Mouse (Mus musculus): ENCODE results near the gene Plp2.
"Not testable (repeated sequence)": the region's sequence is repeated elsewhere in the genome, so short reads cannot be mapped to it uniquely, and the experiment has no call there.

The Plp2 gene

GRCm38 (mm10) chrX:7670921-7671623 is at the start of gene Plp2:
TSS of gene Plp2 (minus strand) at chrX:7671390.
- DNase-seq (ENCODE audit: low spot score): peak; percentile 23

GRCm38 (mm10) chrX:7716058-7716457 is 44.9 kb upstream of the Plp2 start:
- DNase-seq (ENCODE audit: low spot score): not testable (repeated sequence)

- DNase-seq (ENCODE audit: low spot score): peak; percentile 95
Measured at GRCm38 (mm10) chrX:7714135-7714899, 43.1 kb upstream of the Plp2 start, which contains the start of gene Wdr45. TSS of gene Wdr45 (plus strand) at chrX:7714333.

DNA sequence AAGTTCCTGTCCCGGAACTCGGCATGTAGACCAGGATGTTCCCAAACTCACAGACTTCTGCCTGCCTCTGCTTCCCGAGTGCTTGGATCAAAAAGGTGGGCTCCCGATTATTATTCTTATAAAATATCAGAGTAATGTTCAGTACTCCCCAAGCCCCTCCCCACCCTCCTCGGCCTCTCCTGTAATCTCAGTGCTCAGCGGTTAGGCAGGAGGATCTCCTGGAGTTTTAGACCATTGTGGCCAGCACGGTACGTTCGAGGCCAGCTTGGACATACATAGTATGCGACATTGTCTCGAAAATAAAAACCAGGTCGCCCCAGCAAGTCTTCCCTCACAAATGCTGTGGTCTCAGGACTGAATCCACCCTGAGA is 42.6 kb upstream of the Plp2 start:
- DNase-seq (ENCODE audit: low spot score): not testable (repeated sequence)

DNA sequence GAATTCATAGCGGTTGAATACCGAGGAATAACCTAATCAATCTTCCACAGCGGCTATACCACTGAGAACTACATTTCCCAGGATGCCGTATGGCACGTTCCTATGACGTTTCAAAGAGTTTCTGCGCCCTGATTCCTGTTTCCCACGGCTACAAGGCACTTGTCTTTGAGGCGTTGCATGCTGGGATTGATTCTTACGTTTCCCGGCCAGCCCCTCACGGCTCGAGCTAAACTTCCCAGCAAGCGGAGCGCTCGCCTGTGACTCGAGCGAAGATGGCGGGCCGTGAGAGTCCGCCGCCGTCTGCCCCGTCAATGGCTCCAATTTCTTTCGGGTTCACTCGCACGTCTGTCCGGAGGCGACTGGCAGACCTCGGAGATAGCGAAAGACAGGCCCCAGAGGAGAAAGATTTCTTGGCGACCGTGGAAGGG is 25.8 kb upstream of the Plp2 start, which contains the start of gene Gpkow:
Gene Gpkow, plus strand, starts transcription at position 178 of the 428 bp plus-strand sequence.
- peak; percentile 94 for DNase-seq (ENCODE audit: low spot score)

GRCm38 (mm10) chrX:7696520-7696919 is 25.3 kb upstream of the Plp2 start:
- DNase-seq (ENCODE audit: low spot score): no peak

GRCm38 (mm10) chrX:7692862-7693261 is 21.7 kb upstream of the Plp2 start:
- peak; percentile 43 for DNase-seq (ENCODE audit: low spot score)

GRCm38 (mm10) chrX:7690486-7690885 is 19.3 kb upstream of the Plp2 start:
- DNase-seq (ENCODE audit: low spot score): no peak

GRCm38 (mm10) chrX:7688321-7688720 is 17.1 kb upstream of the Plp2 start:
- no peak for DNase-seq (ENCODE audit: low spot score)

- no peak for DNase-seq (ENCODE audit: low spot score)
Measured at GRCm38 (mm10) chrX:7680864-7681263, 9.7 kb upstream of the Plp2 start, which contains the start of gene Magix. TSS of gene Magix (minus strand) at chrX:7681251.

GRCm38 (mm10) chrX:7680057-7680412 is 8.8 kb upstream of the Plp2 start:
- no peak for DNase-seq (ENCODE audit: low spot score)

DNA sequence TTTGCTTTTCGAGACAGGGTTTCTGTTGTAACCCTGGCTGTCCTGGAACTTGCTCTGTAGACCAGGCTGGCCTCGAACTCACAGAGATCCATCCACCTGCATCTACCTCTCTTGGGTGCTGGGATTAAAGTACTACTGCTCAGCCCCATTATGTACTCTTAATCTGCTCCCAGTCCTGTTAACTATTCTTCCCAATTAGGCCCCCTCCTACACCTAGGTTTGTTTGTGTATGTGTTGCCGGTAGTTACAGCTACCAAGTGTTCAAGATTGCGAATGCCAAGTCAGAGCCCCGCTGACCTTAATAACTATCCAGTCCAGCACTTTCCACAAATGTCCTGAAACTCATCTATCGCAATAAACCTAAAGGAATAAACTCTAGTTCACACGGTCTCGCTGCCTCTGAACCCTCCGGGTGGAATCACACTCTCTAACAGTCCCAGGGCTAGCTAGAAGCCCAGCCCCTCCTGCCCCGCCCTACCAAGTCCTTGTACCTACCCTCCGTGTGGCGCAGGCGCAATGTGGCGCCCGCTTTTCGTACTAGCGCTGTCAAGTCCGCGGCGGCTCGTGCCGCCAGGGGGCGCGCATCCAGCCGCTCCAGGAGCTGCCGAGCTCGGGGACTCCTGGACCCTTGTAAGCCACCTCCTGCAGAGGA is 8.3 kb upstream of the Plp2 start:
- DNase-seq (ENCODE audit: low spot score): peak; percentile 92

- no peak for DNase-seq (ENCODE audit: low spot score)
Measured at GRCm38 (mm10) chrX:7678986-7679385, 7.8 kb upstream of the Plp2 start.

GRCm38 (mm10) chrX:7675001-7675380 is 3.8 kb upstream of the Plp2 start:
- no peak for DNase-seq (ENCODE audit: low spot score)

DNA sequence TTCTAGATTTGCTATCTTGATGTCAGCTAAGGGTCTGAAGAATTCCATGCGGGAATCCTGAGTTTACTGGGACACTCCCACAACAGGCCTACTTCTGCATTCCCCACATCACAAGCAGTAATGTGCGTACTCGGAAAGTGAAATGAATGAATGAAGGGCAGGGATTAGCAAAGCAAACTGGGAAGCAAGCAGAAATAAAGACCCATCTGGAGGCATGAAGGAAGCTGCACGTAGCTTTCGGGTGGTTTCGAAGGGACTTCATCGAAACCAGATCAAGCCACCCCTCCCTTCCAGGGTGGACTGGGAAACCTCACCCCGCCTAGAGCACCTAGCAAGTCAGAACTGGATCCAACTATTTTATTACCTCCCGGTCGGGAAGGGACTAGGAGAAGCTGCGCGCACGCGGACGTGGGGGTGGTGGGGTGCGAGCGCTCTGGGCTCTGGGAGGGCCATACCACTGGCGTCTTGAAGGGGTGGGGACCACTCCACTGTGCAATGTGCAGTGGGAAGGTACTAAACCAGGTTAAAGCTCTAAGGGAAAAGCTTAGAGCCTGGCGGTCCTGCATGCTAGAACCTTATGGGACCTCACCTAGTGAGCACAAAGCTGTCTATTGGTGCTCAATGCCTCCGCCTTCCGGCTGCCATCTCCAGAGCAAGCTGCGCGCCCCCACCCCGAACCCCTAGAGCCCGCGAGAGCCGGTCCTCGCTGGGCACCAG is 3.3 kb upstream of the Plp2 start:
- peak; percentile 21 for DNase-seq (ENCODE audit: low spot score)

DNA sequence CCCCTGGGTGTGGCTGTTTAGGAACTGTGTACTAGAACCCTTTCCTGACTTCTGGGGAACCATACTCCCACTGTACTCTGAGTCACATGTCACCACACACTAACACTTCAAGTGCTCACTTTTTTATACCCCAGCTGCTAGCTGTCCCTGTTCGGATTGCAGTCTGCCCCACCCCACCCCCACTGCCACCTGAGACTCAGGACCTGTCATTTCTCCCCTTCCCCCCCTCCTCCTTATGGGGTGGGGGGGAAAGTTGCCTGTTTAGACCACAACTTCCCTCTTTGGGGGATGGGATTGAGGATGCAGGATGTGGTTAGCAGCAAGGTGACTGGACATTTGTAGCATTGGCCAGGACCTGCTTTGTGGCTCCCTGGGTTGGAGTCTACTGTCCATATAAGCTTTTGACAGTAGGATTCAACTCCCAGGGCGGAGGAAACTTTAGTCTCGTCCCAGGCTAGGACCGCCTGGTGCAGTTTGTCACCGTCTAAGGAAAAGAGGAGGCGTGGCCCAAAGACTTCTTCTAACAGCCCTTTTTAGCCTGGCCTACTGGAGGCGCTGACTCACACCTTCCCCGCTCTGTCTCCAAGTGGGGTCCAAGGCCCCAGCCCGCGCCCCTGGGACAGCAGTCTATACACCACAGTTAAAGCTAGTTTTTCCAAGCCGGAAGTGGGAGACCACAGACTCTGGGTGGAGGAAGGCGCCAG is 2.5 kb upstream of the Plp2 start:
- peak; percentile 40 for DNase-seq (ENCODE audit: low spot score)

DNA sequence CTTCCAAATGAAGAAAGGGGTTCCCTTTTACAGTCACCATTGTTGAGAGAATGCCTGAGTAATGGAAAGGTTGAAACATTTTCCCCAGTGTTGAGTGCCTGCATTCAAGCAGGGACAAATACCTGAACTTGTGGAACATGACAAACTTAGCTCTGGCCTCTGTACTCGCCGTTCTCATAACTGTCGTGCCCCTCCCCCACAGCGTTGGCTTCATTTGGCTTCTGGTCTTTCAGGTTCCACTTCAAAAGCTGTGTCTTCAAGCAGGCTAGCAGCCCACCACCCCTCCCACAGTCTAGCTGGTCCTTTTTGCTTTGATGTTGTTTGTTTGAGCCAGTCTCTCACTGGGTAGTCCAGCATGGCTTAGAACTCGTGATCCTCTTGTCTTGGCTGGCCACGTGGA is 1.5 kb upstream of the Plp2 start:
- no peak for DNase-seq (ENCODE audit: low spot score)

GRCm38 (mm10) chrX:7670390-7670881 is 754 bp downstream of the Plp2 start:
- peak; percentile 61 for DNase-seq (ENCODE audit: low spot score)

DNA sequence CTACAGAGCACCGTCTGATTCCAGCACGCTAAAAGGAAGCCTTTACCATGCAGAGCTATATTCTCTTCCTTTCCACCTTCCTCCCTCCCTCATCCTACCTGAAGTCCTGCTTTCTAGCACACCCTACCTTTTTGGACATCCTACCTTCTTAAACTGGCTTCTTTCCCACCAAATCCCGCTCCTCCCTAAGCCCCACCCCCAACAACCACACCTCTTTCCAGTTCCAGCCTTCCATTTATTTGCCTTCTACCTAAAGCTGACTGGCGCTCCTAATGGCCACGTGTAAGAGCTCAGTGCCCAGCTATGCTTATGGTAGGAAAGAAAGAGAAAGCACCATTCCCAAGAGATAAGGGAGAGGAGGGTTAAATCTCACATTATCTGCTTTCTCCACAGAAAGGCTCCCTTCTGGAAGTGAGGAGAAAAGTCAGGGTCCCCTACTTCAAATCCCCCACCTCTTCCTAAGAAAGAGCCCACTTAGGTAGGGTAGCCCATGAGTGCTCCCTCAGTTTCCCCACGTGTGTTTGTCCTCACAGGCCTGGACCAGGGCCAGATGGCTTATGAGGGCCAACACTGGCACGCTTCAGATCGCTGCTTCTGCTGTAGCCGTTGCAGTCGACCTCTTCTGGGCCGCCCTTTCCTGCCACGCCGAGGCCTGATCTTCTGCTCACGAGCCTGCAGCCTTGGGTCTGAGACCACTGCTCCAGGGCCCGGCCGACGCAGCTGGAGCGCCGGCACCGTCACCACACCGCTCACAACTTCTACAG is 5.3 kb downstream of the Plp2 start:
- DNase-seq (ENCODE audit: low spot score): no peak

DNA sequence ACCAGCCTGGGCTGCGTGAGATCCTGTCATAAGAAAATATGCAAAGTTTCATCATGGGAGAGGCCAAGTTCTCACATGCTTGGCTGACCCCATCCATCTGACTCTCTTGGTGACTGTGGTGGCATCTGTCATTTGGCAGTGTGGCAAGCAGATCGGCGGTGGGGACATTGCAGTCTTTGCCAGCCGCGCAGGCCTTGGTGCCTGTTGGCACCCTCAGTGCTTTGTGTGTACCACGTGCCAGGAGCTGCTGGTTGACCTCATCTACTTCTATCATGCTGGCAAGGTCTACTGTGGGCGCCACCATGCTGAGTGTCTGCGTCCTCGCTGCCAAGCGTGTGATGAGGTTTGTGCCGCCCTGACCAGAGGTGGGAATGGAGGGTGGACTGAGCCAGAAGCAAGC is 6.4 kb downstream of the Plp2 start:
- no peak for DNase-seq (ENCODE audit: low spot score)

DNA sequence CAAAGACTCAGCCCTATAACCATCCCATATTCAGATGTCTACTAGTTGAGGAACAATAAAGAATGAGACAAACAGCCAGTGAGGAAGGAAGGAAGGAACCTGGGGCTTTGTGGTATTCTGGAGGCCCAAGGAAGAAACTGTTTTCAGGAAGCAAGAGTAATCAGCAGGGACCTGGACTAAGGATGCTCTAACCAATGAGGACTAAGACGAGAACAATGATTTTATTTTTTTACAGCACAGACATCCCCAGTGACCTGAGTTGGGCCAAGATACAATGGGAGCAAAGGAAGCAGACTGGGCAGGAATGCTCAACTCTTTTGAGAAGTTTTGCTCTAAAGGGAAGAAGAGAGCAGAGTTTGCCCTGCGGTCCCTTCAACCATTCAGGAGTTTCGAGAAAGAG is 8.3 kb downstream of the Plp2 start:
- DNase-seq (ENCODE audit: low spot score): no peak
